Mouse (Mus musculus): ENCODE data around the gene Gm20388.
A peak's percentile ranks its signal among the peaks of the same experiment; 100 is the strongest.

GRCm38 (mm10) chr8:123406786-123407185 lies 3496.1 kb downstream of the Gm20388 start, which contains the start of gene Mc1r:
- peak; percentile 99 for TF ChIP-seq CTCF (IDR thresholded peaks at IDR 0.05; ENCODE audit: low read depth, low read length)
- no peak for TF ChIP-seq POLR2AphosphoS5 (IDR thresholded peaks at IDR 0.05; ENCODE audit: insufficient replicate concordance, low read depth, low read length)
- no peak for TF ChIP-seq GATA2 (IDR thresholded peaks at IDR 0.05; ENCODE audit: borderline replicate concordance, low read depth, low read length)
- TF ChIP-seq TAL1 (conservative IDR thresholded peaks at IDR 0.05; ENCODE audit: low read depth, low read length) = no peak

Measured in G1E (cell line).